Mouse (Mus musculus) cortical plate, adult 2 months (tissue): Measurements from ENCODE around the gene Cdx2.

Experiments
- CTCF ChIP-seq: fragments of 200-500 bp; IDR thresholded peaks from 2 replicates; pipeline ENCODE4 v1.5.1; 2011; ENCODE audit warnings: mild to moderate bottlenecking, control low read depth, low read length; ENCODE audit not compliant: insufficient read depth; ENCODE audit errors: extremely low read depth
- POLR2A ChIP-seq: fragments of 200-500 bp; IDR thresholded peaks from 2 replicates; pipeline ENCODE4 v1.6.1; 2011; ENCODE audit warnings: mild to moderate bottlenecking, low read length, control low read depth; ENCODE audit not compliant: insufficient read depth; ENCODE audit errors: extremely low read depth

GRCm38 (mm10) chr5:147354161-147354780 lies 47.2 kb upstream of the Cdx2 start:
- TF ChIP-seq CTCF (no peak), POLR2A (no peak)
